Mouse (Mus musculus) brown adipose tissue, adult 24 weeks (tissue): ENCODE results near the gene Nxpe2. TPM values are rescaled to one million over a fixed set of nuclear protein-coding genes. Genes with fewer than 3 reads are reported as not detected.
"Not testable (repeated sequence)": the region's sequence is repeated elsewhere in the genome, so short reads cannot be mapped to it uniquely, and the experiment has no call there.

ENCODE experiments used
- H3K27ac ChIP-seq: fragments of 200-500 bp; replicated peaks from 2 replicates; pipeline ENCODE4 v1.5.1; 2012; ENCODE audit warnings: low read depth, mild to moderate bottlenecking, low read length
- H3K4me1 ChIP-seq: fragments of 200-500 bp; 2 replicates; pipeline ENCODE4 v1.6.1; 2012; ENCODE audit warnings: low read length, mixed read lengths; ENCODE audit not compliant: control insufficient read depth, insufficient read depth, insufficient read length
- H3K4me3 ChIP-seq: fragments of 200-500 bp; 2 replicates; pipeline ENCODE4 v1.5.1; 2012; ENCODE audit warnings: low read depth, mild to moderate bottlenecking, low read length, moderate library complexity; ENCODE audit not compliant: insufficient read depth
- polyA plus RNA-seq: library from polyadenylated mRNA; stranded (reverse); fragments of >200 nt; gene quantifications from 2 replicates; pipeline ENCODE4 v1.2.4, GENCODE M21; 2012; ENCODE audit not compliant: missing spikeins, insufficient read depth, insufficient read length

Nxpe2 gene
- polyA plus RNA-seq, 1 experiment, result 2.2 TPM

DNA sequence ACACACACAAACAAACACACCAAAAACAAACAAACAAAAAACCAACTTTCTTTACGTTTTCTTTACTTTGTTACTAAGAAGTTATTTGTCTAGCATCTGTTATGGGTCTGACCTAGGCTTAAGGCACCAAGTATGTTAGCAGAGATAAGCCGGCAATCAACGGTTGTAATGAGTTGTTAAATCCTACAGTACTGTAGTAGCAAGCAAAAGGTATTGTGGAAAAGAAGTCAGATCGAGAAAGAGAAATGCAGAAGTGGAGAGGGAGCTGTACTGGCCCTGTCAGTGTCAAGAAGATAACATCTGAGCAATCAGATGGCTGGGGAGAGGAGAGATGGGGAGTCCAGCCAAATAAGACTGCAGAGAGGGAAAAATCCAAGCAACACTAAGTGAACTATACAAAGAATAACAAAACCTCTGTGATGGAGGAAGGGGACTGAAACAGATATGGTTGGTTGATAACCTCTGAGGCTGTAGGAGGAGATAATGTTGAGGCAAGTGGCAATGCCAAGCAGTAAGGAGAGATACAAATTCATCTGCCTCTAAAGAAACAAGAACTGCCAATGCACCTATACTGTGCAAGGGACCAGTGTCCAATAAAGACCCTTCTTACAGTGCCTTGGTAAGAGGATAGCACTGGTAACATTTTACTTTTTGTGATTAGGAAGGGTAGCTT lies 14.3 kb downstream of the Nxpe2 start:
- H3K27ac ChIP-seq, result 0 out of 2 replicates have a peak overlapping the region, but pooled peaks have one; percentile 8
- peaks cover 15% of the 10 kb centered on the region for H3K4me1 ChIP-seq
- no peak overlapping the region for H3K4me3 ChIP-seq

DNA sequence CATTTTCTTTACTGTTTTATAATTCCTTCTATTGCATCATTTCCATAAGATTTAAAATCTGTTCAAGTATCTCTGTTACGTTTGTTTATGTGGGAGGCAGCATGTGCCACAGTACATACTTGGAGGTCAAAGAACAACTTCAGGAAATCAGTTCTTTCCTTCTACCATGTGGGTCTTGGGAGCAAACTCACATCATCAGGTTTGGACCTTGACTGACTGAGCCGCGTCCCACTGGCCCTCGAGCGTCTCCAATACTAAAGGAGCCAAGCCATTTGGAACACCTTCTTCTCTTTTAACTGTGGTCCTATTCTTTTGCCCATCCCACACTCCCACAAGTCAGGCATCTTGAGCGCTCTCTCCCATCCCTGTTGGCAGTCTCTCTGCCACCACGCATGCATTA lies 23.7 kb downstream of the Nxpe2 start:
- Histone ChIP-seq H3K27ac (no peak overlapping the region), H3K4me1 (peaks cover 13% of the 10 kb centered on the region), H3K4me3 (no peak overlapping the region)

DNA sequence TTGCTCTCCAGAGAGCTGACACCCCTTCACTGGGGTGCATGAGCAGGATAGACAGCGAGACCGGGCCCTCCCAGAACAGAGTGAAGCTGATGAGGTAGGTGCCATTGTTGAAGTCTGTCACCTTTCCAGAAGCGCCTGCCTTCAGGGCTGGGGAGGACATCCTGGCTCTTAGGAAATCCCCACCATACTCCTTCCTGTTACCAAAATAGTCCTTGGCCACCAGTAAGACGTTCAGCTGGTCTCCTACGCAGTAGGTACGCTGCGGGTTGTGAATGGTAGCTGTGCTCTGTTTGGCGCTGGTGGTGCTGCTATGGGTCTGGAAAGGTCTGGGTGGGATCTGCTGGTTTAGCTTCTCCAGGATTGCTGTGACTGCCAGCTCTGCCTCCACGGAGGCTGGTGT lies 26.9 kb downstream of the Nxpe2 start:
- Histone ChIP-seq H3K4me3 (peak overlapping the region; percentile 39), H3K4me1 (peaks cover 13% of the 10 kb centered on the region), H3K27ac (peak overlapping the region; percentile 93)

DNA sequence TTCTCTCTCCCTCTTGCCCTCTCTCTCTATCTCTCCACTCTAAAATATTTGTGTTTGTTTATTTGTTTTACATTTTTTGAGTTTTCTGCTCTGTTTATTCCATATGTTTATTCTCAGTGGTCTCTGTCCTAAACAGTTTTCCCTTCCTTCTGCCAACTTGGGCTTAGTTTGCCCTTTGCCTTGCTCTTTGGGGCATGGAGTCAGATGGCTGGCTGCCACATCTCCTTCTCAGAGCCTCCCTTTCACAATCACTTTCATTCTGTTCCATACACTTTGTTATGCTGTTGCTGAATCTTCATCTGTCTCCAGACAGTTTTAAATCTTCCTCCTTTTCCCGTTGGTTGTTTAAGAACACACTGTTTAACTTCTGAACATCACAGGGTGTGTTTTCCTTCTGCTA lies 37.4 kb downstream of the Nxpe2 start:
- peak overlapping the region; percentile 96 for H3K27ac ChIP-seq
- H3K4me1 ChIP-seq, result peaks cover 2% of the 10 kb centered on the region
- peak overlapping the region; percentile 46 for H3K4me3 ChIP-seq

DNA sequence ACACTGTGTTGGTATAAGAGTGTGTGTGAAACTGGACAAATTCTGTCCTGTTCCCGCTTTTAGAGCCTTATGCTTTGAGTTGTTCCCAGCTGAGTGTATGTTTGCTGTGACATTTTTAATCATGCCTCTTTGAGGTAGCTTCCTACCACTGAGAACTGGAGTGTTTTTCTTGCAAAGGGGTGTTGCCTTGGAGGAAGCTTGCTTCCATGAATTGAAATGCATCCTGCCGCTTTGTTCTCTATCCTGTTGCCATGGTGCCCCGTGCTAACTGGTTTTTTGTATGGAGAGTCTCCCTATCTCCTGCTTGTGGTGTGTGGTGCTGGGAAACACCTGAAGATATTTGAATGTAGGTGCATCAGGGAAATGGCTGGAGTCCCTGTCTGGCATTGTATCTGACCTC lies 39.1 kb downstream of the Nxpe2 start:
- peak overlapping the region; percentile 99 for H3K27ac ChIP-seq
- H3K4me3 ChIP-seq, result peak overlapping the region; percentile 81
- H3K4me1 ChIP-seq, result peaks cover 2% of the 10 kb centered on the region

DNA sequence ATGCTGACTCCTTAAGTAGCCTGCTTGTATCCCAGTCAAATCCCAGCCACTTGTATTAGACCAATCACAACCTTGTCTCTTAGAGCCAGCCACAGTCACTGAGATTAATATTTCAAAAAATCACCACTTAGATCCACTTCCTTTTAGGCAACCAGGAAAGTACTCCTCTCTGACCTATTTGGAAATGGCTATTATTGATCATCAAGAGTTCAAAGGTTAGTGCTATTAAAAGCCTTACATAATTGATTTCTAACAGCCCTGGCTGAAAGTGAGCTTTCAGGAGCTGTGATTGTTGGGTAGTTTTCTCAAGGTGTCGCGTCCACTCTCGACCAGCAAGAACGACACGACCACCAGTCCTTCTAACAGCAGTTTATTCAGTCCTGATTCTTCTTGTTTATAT lies 42.0 kb downstream of the Nxpe2 start:
- Histone ChIP-seq H3K4me3 (no peak overlapping the region), H3K27ac (peak overlapping the region; percentile 24; the same call in 1 of the 2 replicates), H3K4me1 (peaks cover 2% of the 10 kb centered on the region)

DNA sequence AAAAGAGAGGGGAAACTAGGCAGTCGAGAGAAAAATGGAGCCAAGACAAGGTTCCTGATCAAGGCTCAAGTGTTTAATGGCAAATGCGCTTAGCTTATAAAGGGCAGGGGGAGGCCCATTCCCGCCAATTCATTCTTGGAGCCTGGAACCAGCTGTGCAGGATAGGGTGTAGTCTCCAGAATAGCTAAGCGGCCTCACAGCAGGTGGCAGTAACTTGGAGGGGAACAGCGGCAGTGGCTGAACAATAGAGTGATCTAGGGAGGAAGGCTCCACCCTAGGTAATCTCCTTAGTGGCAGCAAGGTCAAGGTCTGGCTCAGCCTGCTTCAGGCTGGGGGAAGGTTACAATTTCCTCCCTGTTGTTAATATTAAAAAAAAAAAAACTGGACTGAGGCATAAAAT lies 49.7 kb downstream of the Nxpe2 start:
- H3K4me3 ChIP-seq, H3K4me1 ChIP-seq: not testable (repeated sequence)
- peak overlapping the region; percentile 95 for H3K27ac ChIP-seq

DNA sequence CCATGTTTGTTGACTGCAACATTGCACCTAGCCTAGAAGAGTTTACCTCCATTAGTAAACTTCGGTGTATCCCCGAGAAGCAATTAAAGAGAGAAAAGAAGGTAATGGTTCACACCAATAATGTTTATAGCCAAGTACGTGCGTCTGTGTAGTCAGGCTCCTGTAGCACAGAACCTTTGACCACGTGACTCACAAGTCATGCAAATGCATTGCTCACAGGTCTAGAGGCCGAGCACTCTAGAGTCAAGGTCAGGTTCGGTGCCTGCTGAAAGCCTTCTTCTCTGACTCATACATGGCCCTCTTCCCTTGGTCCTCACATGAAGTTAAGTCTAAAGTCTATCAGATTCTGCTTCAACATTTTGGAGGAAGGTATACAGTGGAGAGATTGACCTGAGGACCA lies 54.3 kb downstream of the Nxpe2 start:
- H3K4me1 ChIP-seq, result peaks cover 4% of the 10 kb centered on the region
- H3K4me3 ChIP-seq, result no peak overlapping the region
- no peak overlapping the region for H3K27ac ChIP-seq

DNA sequence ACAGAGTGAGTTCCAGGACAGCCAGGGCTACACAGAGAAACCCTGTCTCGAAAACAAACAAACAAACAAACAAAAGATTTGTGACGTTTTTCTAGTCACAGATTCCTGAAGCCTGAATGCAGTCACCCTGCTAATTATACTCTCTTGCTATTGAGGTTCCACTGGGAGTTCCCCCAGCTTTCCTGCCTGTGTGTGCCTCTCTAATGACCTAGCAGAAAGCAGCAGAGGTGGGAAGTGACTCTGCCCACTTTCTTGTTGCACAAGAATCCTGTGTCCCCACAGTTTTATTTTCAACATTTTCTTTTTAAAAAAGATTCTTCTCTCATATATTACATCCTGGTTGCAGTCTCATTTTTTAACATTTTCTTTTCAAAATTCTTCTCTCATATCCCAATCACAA lies 58.5 kb downstream of the Nxpe2 start:
- no peak overlapping the region for H3K27ac ChIP-seq
- no peak overlapping the region for H3K4me3 ChIP-seq
- H3K4me1 ChIP-seq, result no peaks in the 10 kb centered on the region; the same call in 1 of the 2 replicates

DNA sequence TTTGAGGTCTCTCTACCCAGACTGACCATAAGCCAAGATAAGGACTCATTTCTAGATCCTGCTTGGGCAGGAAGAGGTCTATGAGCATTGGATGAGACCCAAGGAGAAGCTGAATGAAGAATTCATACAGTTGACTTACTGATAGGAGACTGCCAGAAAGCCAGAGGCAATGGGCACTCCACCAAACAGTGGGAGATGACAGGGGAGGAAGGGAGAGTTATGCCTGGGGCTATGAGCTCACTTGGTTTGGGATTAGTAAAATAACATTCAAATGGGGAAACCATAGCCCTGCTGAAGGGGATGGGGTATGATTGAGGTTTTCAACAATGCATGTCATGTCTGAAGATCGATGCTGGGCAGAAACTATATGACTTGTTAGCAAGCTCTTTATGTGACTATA lies 63.0 kb downstream of the Nxpe2 start:
- no peak overlapping the region for H3K4me3 ChIP-seq
- no peaks in the 10 kb centered on the region; the same call in 1 of the 2 replicates for H3K4me1 ChIP-seq
- no peak overlapping the region for H3K27ac ChIP-seq

DNA sequence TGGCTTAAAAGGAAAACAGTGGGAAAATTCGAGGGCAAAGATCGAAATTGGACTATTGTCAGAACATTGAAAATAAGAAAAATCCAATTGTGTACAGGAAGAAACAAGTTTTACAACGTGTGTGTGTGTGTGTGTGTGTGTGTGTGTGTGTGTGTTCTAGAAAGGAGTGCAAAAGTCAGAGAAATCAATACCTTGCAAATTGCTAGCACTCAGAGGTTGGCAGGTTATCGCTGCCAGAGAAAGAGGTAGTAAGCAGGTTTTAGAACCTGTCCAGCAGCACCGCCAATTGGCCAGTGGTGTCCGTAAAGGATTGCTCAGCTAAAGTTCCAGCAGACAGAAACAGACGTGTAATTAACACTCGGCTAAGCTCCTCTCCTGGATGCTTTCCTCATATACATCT lies 69.0 kb downstream of the Nxpe2 start:
- Histone ChIP-seq H3K27ac (no peak overlapping the region), H3K4me3 (no peak overlapping the region), H3K4me1 (no peaks in the 10 kb centered on the region)

DNA sequence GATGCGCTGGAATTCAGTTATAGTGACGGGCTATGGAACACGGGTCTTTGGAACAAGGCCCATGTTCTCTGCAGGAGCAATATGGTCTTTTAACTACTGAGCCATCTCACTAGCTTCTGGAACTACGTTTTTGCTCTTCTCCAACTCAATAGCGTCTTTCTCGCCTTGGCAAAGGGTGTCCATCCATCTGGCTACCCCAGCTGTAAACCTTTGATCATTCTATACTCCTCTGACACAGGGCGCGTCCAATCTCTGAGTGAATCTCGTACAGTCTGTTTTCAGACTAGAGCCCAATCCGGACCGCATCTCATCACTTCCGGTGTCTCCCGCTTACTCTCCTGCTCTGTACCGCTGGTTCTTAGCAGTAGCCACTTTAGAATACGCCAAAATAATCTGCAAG lies 76.4 kb downstream of the Nxpe2 start:
- no peak overlapping the region for H3K4me3 ChIP-seq
- no peak overlapping the region for H3K27ac ChIP-seq
- no peaks in the 10 kb centered on the region for H3K4me1 ChIP-seq

Other genes starting within 250 kb of the Nxpe2 start
- 2.8 and 4.0 TPM in 2 replicates for gene Nxpe4, start 191.4 kb downstream of the Nxpe2 start, polyA plus RNA-seq
- 136 and 177 TPM in 2 replicates for gene Rexo2, start 127.2 kb upstream of the Nxpe2 start, polyA plus RNA-seq
- 60.8 and 63.6 TPM in 2 replicates for gene Rbm7, start 141.8 kb upstream of the Nxpe2 start, polyA plus RNA-seq
- gene Gm5617, start 142.0 kb upstream of the Nxpe2 start, polyA plus RNA-seq, result 56.9 and 86.2 TPM in 2 replicates